Mouse (Mus musculus) spleen, postnatal 4 days (tissue): ENCODE data around the gene Best2.

ENCODE experiments used
- DNase-seq, 2 experiments: peaks; one replicate each; pipeline ENCODE4 v3.0.0; 2022; ENCODE audit warnings: low spot score in 2 of 2

Best2 gene

GRCm38 (mm10) chr8:85023846-85024245, 9.5 kb upstream of the Best2 start:
- no peak for DNase-seq

GRCm38 (mm10) chr8:85021514-85022055, 7.3 kb upstream of the Best2 start:
- DNase-seq, result no peak

- peak in 1 of 2 experiments; percentile 58 for DNase-seq
These were observed 2.9 kb upstream of the Best2 start for GRCm38 (mm10) chr8:85017209-85017608.

- DNase-seq, result peak in 1 of 2 experiments; percentile 56
These were observed 2.4 kb upstream of the Best2 start for GRCm38 (mm10) chr8:85016724-85017123.

- peak; percentile 65 to 83 for DNase-seq
These were observed 996 bp downstream of the Best2 start for GRCm38 (mm10) chr8:85013230-85013840.

GRCm38 (mm10) chr8:85011242-85011641, 3.1 kb downstream of the Best2 start:
- no peak for DNase-seq

- DNase-seq, result peak; percentile 66 to 88
These were observed 6.6 kb downstream of the Best2 start for GRCm38 (mm10) chr8:85007686-85008085.

GRCm38 (mm10) chr8:84997649-84998295, 16.6 kb downstream of the Best2 start:
- DNase-seq, result peak; percentile 90 to 98

- DNase-seq, result peak in 1 of 2 experiments; percentile 59
These were observed 17.4 kb downstream of the Best2 start for GRCm38 (mm10) chr8:84996978-84997377.

GRCm38 (mm10) chr8:84995680-84996079, 18.7 kb downstream of the Best2 start:
- DNase-seq, result peak in 1 of 2 experiments; percentile 62

- peak in 1 of 2 experiments; percentile 53 for DNase-seq
These were observed 20.0 kb downstream of the Best2 start for GRCm38 (mm10) chr8:84994375-84994774.

- peak in 1 of 2 experiments; percentile 59 for DNase-seq
These were observed 23.5 kb downstream of the Best2 start for GRCm38 (mm10) chr8:84990836-84991235.

- peak; percentile 98 for DNase-seq
These were observed 24.0 kb downstream of the Best2 start, which contains the start of gene Hook2 for GRCm38 (mm10) chr8:84990349-84990748. TSS of gene Hook2 (plus strand) at chr8:84990603.

GRCm38 (mm10) chr8:84989810-84990209, 24.5 kb downstream of the Best2 start:
- DNase-seq, result peak; percentile 95 to 98

GRCm38 (mm10) chr8:84989311-84989731, 25.0 kb downstream of the Best2 start:
- peak; percentile 45 to 69 for DNase-seq

- DNase-seq, result peak in 1 of 2 experiments; percentile 63
These were observed 26.4 kb downstream of the Best2 start for GRCm38 (mm10) chr8:84987903-84988302.

GRCm38 (mm10) chr8:84987388-84987787, 26.9 kb downstream of the Best2 start:
- no peak for DNase-seq

GRCm38 (mm10) chr8:84986379-84986945, 27.9 kb downstream of the Best2 start:
- no peak for DNase-seq

- DNase-seq, result peak; percentile 88 to 94
These were observed 28.5 kb downstream of the Best2 start for GRCm38 (mm10) chr8:84985684-84986378.

GRCm38 (mm10) chr8:84985049-84985683, 29.2 kb downstream of the Best2 start:
- DNase-seq, result peak in 1 of 2 experiments; percentile 50

GRCm38 (mm10) chr8:84984294-84985048, 29.9 kb downstream of the Best2 start:
- peak in 1 of 2 experiments; percentile 66 for DNase-seq
